Mouse (Mus musculus): Measurements from ENCODE around the gene Gm21190. TPM values are rescaled to one million over a fixed set of nuclear protein-coding genes. Genes with fewer than 3 reads are reported as not detected.
"Not testable (repeated sequence)": the region's sequence is repeated elsewhere in the genome, so short reads cannot be mapped to it uniquely, and the experiment has no call there.

The Gm21190 gene
- polyA plus RNA-seq, 1 experiment from 2014 or later, result not detected

DNA sequence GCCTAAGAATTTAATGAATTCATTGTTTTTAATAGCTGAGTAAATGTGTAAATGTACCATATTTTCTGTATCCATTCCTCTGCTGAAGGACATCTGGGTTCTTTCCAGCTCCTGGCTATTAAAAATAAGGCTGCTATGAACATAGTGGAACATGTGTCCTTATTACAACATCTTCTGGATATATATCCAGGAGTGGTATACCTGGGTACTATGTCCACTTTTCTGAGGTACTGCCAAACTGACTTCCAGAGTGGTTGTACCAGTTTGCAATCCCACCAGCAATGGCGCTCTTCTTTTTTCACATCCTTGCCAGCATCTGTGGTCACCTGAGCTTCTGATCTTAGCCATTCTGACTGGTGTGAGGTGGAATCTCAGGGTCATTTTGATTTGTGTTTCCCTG is 19.1 kb downstream of the Gm21190 start:
- H3K9me3 ChIP-seq, result peaks cover 43% of the 10 kb centered on the region
- not testable (repeated sequence) for H3K9ac ChIP-seq (replicated peaks); H3K27me3 ChIP-seq; H3K4me1 ChIP-seq (replicated peaks); H3K27ac ChIP-seq; H3K4me2 ChIP-seq (replicated peaks); ATAC-seq; H3K36me3 ChIP-seq; H3K4me3 ChIP-seq (replicated peaks)
- WGBS, result 75% methylated on average over 1 of the region's 1 CpGs

DNA sequence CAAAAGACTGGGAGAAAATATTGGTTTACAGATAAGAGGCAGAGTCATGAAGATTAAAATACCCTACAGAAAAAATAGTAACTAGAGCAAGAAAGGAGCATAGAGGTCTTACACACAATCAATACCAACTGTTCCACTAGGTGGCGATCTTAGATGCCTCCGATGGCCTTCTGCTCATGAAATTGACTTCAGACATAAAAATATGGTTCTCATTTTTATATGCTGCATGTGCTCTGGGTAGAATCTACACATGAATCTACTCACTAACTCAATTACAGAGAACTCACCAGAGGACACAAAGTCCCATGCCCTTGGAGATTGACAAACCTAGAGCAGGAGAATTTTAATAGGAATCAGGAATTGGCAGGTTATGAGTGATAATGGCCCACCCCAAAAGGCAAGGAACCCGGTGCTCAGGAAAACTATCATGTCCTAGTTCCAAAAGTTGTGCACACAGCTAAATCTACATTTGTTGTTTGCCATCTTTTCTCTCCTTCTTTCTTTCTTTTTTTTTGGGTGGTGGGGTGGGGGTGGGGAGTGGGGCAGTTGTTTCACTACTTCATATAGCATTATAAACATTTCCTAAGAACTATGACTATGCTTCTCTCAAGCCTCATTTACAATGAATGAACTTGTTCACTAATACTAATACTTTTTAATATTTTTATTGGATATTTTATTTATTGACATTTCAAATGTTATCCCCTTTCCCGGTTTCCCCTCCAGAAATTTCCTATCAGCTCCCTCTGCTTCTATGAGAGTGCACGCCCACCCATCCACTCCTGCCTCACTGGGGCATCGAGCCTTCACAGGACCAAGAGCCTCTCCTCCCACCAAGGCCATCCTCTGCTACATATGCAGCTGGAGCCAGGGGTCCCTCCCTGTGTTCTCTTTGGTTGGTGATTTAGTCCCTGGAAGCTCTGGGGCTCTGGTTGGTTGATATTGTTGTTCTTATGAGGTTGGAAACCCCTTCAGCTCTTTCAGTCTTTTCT is 20.3 kb downstream of the Gm21190 start:
- 66% methylated on average over 6 of the region's 6 CpGs for WGBS
- H3K4me1 ChIP-seq (replicated peaks); H3K27me3 ChIP-seq; ATAC-seq; H3K4me2 ChIP-seq (replicated peaks); H3K4me3 ChIP-seq (replicated peaks); H3K9ac ChIP-seq (replicated peaks); H3K27ac ChIP-seq; H3K36me3 ChIP-seq: not testable (repeated sequence)
- peaks cover 43% of the 10 kb centered on the region for H3K9me3 ChIP-seq

GRCm38 (mm10) chr5:15507757-15508459 is 21.1 kb downstream of the Gm21190 start:
- H3K4me1 ChIP-seq (replicated peaks); H3K9ac ChIP-seq (replicated peaks); H3K27me3 ChIP-seq; H3K4me2 ChIP-seq (replicated peaks); H3K36me3 ChIP-seq; H3K27ac ChIP-seq; H3K4me3 ChIP-seq (replicated peaks): not testable (repeated sequence)
- WGBS, result 64% methylated on average over 6 of the region's 6 CpGs
- H3K9me3 ChIP-seq, result peaks cover 41% of the 10 kb centered on the region
- peak; percentile 70 for ATAC-seq

DNA sequence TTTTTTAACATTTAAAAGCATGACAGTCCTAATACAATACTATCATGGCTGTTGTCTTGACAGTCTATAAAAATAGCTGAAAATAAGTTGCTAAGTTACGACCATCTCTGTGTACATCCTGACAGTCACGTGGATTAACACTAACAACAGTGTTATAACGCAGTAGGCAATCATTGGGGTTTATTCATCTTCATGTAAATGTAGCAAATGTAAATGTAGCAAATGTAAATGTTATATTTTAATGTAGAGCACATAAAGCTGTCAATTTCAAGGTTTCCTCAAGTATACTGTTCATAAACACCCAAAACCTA is 21.8 kb downstream of the Gm21190 start:
- Histone ChIP-seq H3K27me3 (no peaks in the 10 kb centered on the region), H3K27ac (no peak overlapping the region), H3K4me1 (replicated peaks) (no peaks in the 10 kb centered on the region), H3K4me2 (replicated peaks) (no peak overlapping the region), H3K36me3 (no peaks in the 10 kb centered on the region), H3K9ac (replicated peaks) (no peak overlapping the region), H3K4me3 (replicated peaks) (no peak overlapping the region), H3K9me3 (peaks cover 41% of the 10 kb centered on the region)
- WGBS, result 73% methylated on average over 3 of the region's 3 CpGs
- ATAC-seq, result peak; percentile 58

- WGBS, result 42% methylated on average over 16 of the region's 16 CpGs
- H3K36me3 ChIP-seq, result no peaks in the 10 kb centered on the region
- H3K27me3 ChIP-seq, result no peaks in the 10 kb centered on the region
- H3K4me2 ChIP-seq (replicated peaks), result peak overlapping the region; percentile 30
- H3K9me3 ChIP-seq, result peaks cover 39% of the 10 kb centered on the region
- no peaks in the 10 kb centered on the region for H3K4me1 ChIP-seq (replicated peaks)
- ATAC-seq, result peak; percentile 77
- peak overlapping the region; percentile 15 for H3K4me3 ChIP-seq (replicated peaks)
- H3K27ac ChIP-seq, result no peak overlapping the region
- no peak overlapping the region for H3K9ac ChIP-seq (replicated peaks)
These were observed 22.3 kb downstream of the Gm21190 start for GRCm38 (mm10) chr5:15506575-15507308.

DNA sequence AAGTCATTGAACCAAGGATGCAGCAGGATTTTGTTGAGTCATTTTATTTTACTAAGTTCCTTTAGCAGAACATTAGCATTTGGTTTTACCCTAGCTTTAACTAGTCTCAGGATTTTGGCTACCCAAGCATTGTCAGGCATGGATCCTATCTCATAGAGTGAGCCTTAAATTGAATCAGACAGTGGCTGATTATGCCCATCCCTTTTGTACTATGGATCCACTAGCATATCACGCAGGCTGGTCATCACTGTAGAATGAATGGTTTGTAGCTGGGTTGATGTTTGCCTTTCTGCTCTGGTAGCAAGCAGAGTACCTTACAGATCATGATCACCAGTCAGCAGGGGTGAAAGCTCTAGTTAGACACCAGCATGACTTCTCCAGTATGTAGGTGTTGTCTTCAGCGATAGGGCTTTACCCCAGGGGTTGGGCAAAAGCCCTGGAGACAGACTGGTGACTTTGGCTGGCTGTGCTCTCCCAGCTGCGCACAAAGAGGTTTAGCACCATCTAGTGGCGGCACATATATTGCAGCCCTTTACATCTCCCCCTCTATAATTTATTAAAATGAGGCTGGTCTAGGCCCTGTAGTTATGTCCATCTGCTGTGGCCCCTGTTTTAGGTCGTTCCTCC is 30.1 kb downstream of the Gm21190 start:
- not testable (repeated sequence) for H3K4me3 ChIP-seq (replicated peaks); H3K4me1 ChIP-seq (replicated peaks); H3K36me3 ChIP-seq; H3K4me2 ChIP-seq (replicated peaks); H3K9ac ChIP-seq (replicated peaks); H3K27me3 ChIP-seq; H3K27ac ChIP-seq
- peak; percentile 77 for ATAC-seq
- 33% methylated on average over 5 of the region's 5 CpGs for WGBS
- peaks cover 34% of the 10 kb centered on the region for H3K9me3 ChIP-seq

DNA sequence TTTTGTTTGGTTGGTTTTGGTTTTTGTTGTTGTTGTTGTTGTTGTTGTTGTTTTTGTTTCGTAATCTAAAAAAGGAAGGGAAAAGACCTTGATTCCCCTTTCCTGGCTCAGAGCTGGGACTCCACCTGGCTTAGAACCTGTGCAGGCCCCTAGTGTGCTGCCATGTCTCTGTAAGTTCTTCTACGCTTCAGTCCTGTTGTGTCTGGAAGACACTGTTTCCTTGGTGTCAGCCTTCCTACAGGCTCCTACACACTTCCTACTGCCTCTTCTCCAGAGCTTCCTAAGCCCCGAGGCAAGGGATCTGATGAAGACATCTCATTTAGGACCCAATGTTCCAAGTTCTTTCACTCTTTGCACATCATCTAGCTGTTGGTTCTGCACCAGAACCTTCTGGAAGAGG is 30.7 kb downstream of the Gm21190 start:
- not testable (repeated sequence) for H3K36me3 ChIP-seq; ATAC-seq; H3K4me3 ChIP-seq (replicated peaks); H3K4me2 ChIP-seq (replicated peaks); H3K27me3 ChIP-seq; H3K9ac ChIP-seq (replicated peaks); H3K27ac ChIP-seq; H3K4me1 ChIP-seq (replicated peaks)
- H3K9me3 ChIP-seq, result peaks cover 39% of the 10 kb centered on the region
- 68% methylated on average over 3 of the region's 3 CpGs for WGBS

DNA sequence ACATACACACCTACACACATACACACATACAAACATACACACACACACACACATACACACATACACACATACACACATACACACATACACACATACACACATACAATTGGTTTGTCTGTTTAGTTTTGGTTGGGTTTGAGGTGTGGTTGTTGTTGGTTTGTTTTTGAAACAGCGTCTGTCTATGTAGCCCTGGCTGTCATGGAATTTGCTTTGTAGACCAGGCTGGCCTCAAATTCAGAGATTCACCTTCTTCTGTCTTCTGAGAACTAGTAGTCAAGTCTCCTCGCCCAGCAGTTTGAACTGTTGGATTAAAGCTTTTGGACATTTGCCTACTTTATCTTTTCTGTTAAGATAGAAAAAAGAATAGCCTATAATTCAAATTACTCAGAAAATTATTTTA is 38.1 kb downstream of the Gm21190 start:
- H3K27me3 ChIP-seq; H3K4me3 ChIP-seq (replicated peaks); H3K4me2 ChIP-seq (replicated peaks); H3K9ac ChIP-seq (replicated peaks); ATAC-seq; H3K36me3 ChIP-seq; H3K27ac ChIP-seq; H3K4me1 ChIP-seq (replicated peaks): not testable (repeated sequence)
- WGBS, result 62% methylated on average over 2 of the region's 2 CpGs
- H3K9me3 ChIP-seq, result peaks cover 40% of the 10 kb centered on the region

- Histone ChIP-seq H3K9me3 (peaks cover 39% of the 10 kb centered on the region), H3K36me3 (no peaks in the 10 kb centered on the region), H3K27ac (no peak overlapping the region), H3K9ac (replicated peaks) (no peak overlapping the region), H3K4me2 (replicated peaks) (no peak overlapping the region), H3K4me3 (replicated peaks) (no peak overlapping the region), H3K4me1 (replicated peaks) (no peaks in the 10 kb centered on the region), H3K27me3 (no peaks in the 10 kb centered on the region)
- ATAC-seq, result peak; percentile 68; the same call in 1 of the 2 replicates
- WGBS, result 80% methylated on average over 5 of the region's 5 CpGs
These were observed 40.3 kb downstream of the Gm21190 start for GRCm38 (mm10) chr5:15488743-15489142.

DNA sequence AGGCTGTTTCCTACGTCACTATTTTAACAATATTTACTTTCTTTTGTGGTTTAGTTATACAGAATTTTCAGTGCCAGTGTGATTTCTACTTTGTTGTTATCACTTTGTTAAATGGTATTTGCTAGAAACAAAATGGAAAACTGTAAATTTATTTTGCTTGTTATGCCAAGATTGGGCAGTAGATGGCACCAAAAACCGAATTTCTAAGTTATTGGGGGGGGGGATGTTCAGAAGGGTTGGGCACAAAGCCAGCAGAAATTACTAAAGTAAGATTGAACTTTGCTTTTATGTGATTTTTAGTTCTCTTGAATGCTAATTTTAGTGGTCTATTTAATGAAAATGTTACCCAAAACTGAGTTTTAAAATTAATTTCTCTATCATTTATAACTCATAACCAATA is 44.4 kb downstream of the Gm21190 start:
- H3K9ac ChIP-seq (replicated peaks); H3K4me1 ChIP-seq (replicated peaks); H3K27ac ChIP-seq; H3K27me3 ChIP-seq; H3K4me2 ChIP-seq (replicated peaks); H3K4me3 ChIP-seq (replicated peaks); H3K36me3 ChIP-seq; ATAC-seq: not testable (repeated sequence)
- H3K9me3 ChIP-seq, result peaks cover 33% of the 10 kb centered on the region
- 28% methylated on average over 2 of the region's 2 CpGs for WGBS

DNA sequence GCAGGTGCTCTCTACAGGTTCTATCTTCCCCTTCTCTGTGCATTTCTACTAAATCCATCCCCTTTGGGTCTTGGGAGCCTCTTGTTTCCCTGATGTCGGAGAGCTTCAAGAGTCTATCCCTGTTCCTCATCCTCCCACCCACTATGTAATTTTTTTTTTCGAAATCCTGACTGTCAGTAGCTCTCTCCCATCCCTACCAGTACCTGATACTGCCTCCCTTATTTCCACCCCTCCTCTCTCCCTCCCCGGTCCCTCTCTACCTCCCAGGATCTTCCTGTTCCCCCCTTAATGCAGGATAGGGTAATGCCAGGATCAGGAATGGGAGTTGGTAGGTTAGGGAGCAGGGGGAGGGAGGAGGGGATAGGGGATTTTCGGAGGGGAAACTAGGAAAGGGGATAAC is 45.4 kb downstream of the Gm21190 start:
- H3K4me2 ChIP-seq (replicated peaks); H3K9ac ChIP-seq (replicated peaks); H3K4me3 ChIP-seq (replicated peaks); H3K4me1 ChIP-seq (replicated peaks); H3K27ac ChIP-seq; H3K36me3 ChIP-seq; ATAC-seq; H3K27me3 ChIP-seq: not testable (repeated sequence)
- H3K9me3 ChIP-seq, result peaks cover 30% of the 10 kb centered on the region
- WGBS, result 55% methylated on average over 4 of the region's 4 CpGs

- not testable (repeated sequence) for H3K4me3 ChIP-seq (replicated peaks); H3K9ac ChIP-seq (replicated peaks); H3K27me3 ChIP-seq; H3K36me3 ChIP-seq; H3K4me1 ChIP-seq (replicated peaks); ATAC-seq; H3K4me2 ChIP-seq (replicated peaks); H3K27ac ChIP-seq
- peaks cover 32% of the 10 kb centered on the region for H3K9me3 ChIP-seq
- 55% methylated on average over 2 of the region's 2 CpGs for WGBS
These were observed 46.2 kb downstream of the Gm21190 start for GRCm38 (mm10) chr5:15482815-15483214.

All from midbrain, embryonic 13.5 days (tissue).